35 mouse cellular contexts compared by ENCODE assay signal in genomic region chr13:113047647-113048046, GRCm38 (mm10). TPM values are rescaled to one million over a fixed set of nuclear protein-coding genes. Genes with fewer than 3 reads are reported as not detected.
A peak's percentile ranks its signal among the peaks of the same experiment; 100 is the strongest.
DNase-seq lines count a peak whose midpoint lies in the region; ATAC-seq and TF ChIP-seq lines count a peak whose summit lies in the region.
"Had no signal": no experiment of that assay in that cellular context is flagged by ENCODE, and none has a peak within 500 bp of the region (broad histone marks: within the 10 kb centered on the region; RNA-seq: fewer than 3 reads in every experiment).

No protein-coding gene starts in this region.

- no peak overlapping the region for H3K27ac ChIP-seq in layer of hippocampus, adult 2 months
- H3K27ac ChIP-seq: embryonic facial prominence, embryonic 13.5 days; heart, embryonic 10.5 days; heart, embryonic 15.5 days; hindbrain, embryonic 14.5 days; liver, embryonic 15.5 days; midbrain, embryonic 15.5 days; neural tube, embryonic 12.5 days had no signal

- no peak overlapping the region for H3K4me3 ChIP-seq in layer of hippocampus, adult 2 months
- H3K4me3 ChIP-seq: embryonic facial prominence, embryonic 13.5 days; heart, embryonic 10.5 days; heart, embryonic 15.5 days; liver, embryonic 15.5 days; midbrain, embryonic 15.5 days; neural tube, embryonic 12.5 days had no signal

- peak; percentile 44 for TF ChIP-seq CTCF in layer of hippocampus, adult 2 months (conservative IDR thresholded peaks at IDR 0.05)

- no peak for DNase-seq in frontal cortex, adult 2 months (ENCODE audit: extremely low spot score in 1 of 2, low spot score in 1 of 2)
- no peak for DNase-seq in layer of hippocampus, adult 2 months (ENCODE audit: low spot score in 2 of 2)
- no peak for DNase-seq in layer of hippocampus, adult 9-11 months
- peak; percentile 10 for DNase-seq in retina, postnatal 1 day
- no peak for DNase-seq in retina, embryonic 14.5 days (ENCODE audit: low spot score)
- no peak for DNase-seq in adrenal gland, adult (ENCODE audit: inconsistent age in 2 of 2, low spot score in 1 of 2)
- DNase-seq: adrenal gland, postnatal 25 days; cerebellum, adult 11-12 months; cerebellum, adult 9-11 months; gastrocnemius, postnatal 14 days; heart, adult 11 months; heart, postnatal 4 days; kidney, adult 8-10 months; kidney, postnatal 10 days; liver; lung, postnatal 10 days; thymus, postnatal 25 days had no signal

- ATAC-seq in frontal cortex, adult (ENCODE audit: low TSS enrichment) = 0 out of 2 replicates have a peak, but pooled peaks have one; percentile 45
- ATAC-seq: inflammation-experienced regulatory T-cells, adult 6 months had no signal

RNA-seq across cellular contexts. Expression of gene Gpx8, which starts 1.4 kb away (rescaled TPM):
- 12.8 and 13.4 TPM in 2 replicates for polyA plus RNA-seq in frontal cortex, adult 2 months (2012; rRNA removed)
- total RNA-seq in layer of hippocampus, adult 2 months (2021) = 1 to 10 TPM; 7.4 to 9.2 TPM
- polyA plus RNA-seq: inflammation-experienced regulatory T-cells, adult 6 months had no signal

RNA-seq across cellular contexts. Expression of gene Cdc20b, which starts 12.7 kb away (rescaled TPM):
- polyA plus RNA-seq in frontal cortex, adult 2 months (2012; rRNA removed) = 0.06 and 0.19 TPM in 2 replicates
- under 1 TPM in 1 of 2 experiments, not detected in 1; 0.37 TPM for total RNA-seq in layer of hippocampus, adult 2 months (2021)
- total RNA-seq: adrenal gland, adult 18-20 months; adrenal gland, postnatal 25 days; gastrocnemius, postnatal 14 days; heart, postnatal 4 days; left cerebral cortex, adult 18-20 months; left cerebral cortex, postnatal 14 days had no signal
- polyA plus RNA-seq: heart, embryonic 10.5 days; inflammation-experienced regulatory T-cells, adult 6 months; limb, embryonic 11.5 days; liver, embryonic 15.5 days; neural tube, embryonic 12.5 days had no signal

RNA-seq across cellular contexts. Expression of gene Gzma, which starts 53.1 kb away (rescaled TPM):
- not detected in 2 replicates for polyA plus RNA-seq in frontal cortex, adult 2 months (2012; rRNA removed)
- not detected for total RNA-seq in layer of hippocampus, adult 2 months (2021)
- total RNA-seq: adrenal gland, postnatal 25 days; gastrocnemius, postnatal 14 days; heart, postnatal 4 days; layer of hippocampus, postnatal 10 days; left cerebral cortex, adult 18-20 months; left cerebral cortex, postnatal 14 days had no signal
- polyA plus RNA-seq: embryonic facial prominence, embryonic 13.5 days; forebrain, embryonic 11.5 days; forebrain, embryonic 16.5 days; heart, embryonic 10.5 days; hindbrain, embryonic 14.5 days; limb, embryonic 11.5 days; midbrain, embryonic 15.5 days; neural tube, embryonic 12.5 days had no signal

RNA-seq across cellular contexts. Expression of gene Mcidas, which starts 54.0 kb away (rescaled TPM):
- 0.19 and 0.26 TPM in 2 replicates for polyA plus RNA-seq in frontal cortex, adult 2 months (2012; rRNA removed)
- under 1 TPM; 0.25 to 0.74 TPM for total RNA-seq in layer of hippocampus, adult 2 months (2021)
- total RNA-seq: adrenal gland, adult 18-20 months; adrenal gland, postnatal 25 days; gastrocnemius, postnatal 14 days; heart, postnatal 4 days had no signal
- polyA plus RNA-seq: inflammation-experienced regulatory T-cells, adult 6 months; large intestine, adult 2 months; limb, embryonic 11.5 days; liver, embryonic 15.5 days; testis, adult 2 months had no signal
